Mouse (Mus musculus) gastrocnemius, postnatal 4 days (tissue): ENCODE data around the gene Wfdc2. TPM values are rescaled to one million over a fixed set of nuclear protein-coding genes. Genes with fewer than 3 reads are reported as not detected.

Experiments used
- DNase-seq, 2 experiments: peaks; one replicate each; pipeline ENCODE4 v3.0.0; 2021 to 2022; ENCODE audit warnings: low spot score in 2 of 2, mixed read lengths in 2 of 2
- long read RNA-seq, 2 experiments: library from polyadenylated mRNA; stranded (forward); transcript quantifications; one replicate each; pipeline ENCODE4 v2.0.0; 2021
- total RNA-seq, 2 experiments: library from RNA; stranded (reverse); gene quantifications; 2 replicates each; pipeline ENCODE4 v1.2.3; 2021

Gene Wfdc2
- total RNA-seq = 1 to 10 TPM in 1 of 2 experiments, not detected in 1; 1.3 TPM
- long read RNA-seq, experiment 1 = 0 reads
- long read RNA-seq, experiment 2 = 0 reads

GRCm38 (mm10) chr2:164562391-164563188, at the start of gene Wfdc2:
TSS of gene Wfdc2 (plus strand) at chr2:164562413.
- no peak for DNase-seq

DNA sequence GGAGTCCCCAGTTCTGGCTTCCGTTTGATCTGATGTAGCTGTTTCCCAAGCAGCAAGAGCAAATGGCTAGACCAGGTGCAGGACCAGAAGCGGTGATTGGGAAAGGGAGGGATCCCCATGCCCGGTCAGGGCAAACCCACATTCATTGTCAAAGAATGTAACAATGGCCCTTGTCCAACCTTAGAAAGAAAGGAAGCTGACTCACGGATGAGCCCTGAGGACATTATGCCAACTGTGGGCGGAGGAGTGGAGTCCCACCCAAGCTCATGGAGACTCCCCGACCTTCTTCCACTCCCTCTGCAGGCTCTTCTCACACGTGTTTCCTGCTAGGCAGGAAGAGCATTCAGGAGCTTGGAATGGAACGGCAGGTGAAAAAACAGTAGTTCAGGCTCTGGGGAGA, 48.8 kb upstream of the Wfdc2 start:
- no peak for DNase-seq

DNA sequence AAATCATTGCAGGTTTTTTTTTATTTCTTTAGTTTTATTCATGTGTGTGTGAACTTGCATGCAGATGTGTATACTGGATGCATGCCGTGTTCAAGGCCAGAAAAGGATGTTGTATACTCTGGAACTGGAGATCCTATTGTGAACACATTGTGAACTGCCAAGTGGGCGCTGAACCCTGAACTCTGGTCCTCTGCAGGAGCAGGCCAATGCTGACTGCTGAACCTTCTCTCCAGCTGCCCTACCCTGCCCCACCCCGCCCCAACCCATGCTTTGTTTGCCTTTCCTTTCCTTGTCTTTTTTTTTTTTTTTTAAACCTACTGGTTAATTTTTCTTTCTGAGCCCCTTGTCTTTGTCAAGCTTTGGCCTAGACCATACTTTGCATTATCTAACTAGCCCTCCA, 47.3 kb upstream of the Wfdc2 start:
- DNase-seq = no peak

DNA sequence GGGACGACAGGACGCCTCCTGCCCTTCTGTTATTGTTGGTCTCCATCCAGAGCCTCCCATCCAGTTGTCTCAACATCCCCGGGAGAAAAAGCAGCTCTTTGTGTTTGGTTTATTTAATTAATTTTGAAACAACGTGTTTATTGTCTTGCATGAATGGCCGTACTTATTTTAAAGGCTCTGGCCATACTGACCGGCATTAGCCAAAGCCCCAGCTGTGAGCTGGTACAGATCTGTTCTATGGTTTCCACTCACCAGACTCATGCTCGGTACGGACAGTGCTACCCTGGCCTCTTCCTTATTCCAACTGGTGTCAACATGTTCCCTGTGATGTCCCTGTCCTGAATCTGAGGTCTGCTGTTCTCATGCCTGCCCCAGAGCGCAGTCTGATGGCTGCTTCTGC, 46.3 kb upstream of the Wfdc2 start:
- DNase-seq = no peak

GRCm38 (mm10) chr2:164516592-164516991, 45.6 kb upstream of the Wfdc2 start:
- DNase-seq = no peak

DNA sequence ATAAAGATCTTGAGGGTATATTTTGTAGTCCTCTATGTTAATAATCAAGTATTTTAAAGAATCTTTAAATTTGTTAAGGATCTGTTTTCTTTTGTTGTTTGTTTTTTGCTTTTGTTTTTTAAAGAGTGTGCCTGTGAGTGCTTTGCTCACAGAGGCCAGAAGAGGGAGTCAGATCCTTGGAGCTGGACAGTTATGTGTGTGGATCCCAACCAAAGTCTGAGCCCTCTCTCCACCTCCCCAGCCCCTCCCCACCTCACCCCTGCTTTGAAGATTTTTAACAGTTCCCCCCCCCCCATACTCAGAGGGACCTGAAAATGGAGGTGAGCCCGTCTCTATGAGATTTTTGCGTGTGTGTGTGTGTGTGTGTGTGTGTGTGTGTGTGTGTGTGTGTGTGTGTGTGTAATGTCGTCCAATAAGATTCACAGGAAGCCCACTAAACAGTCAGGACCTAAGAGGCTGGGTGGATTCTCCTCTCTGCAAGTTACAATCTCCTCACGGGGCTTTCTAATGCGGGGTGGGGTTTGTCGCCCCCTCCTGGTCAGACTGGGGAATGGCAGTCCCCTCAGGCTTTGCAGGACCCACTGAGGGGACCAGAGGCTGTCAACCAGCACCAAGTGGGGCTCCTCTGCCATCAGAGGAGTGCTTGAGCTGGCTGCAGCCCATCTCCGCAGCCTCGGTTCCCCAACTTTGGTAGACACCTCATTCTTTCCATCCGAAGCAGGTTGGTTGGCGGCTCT, 44.6 kb upstream of the Wfdc2 start:
- DNase-seq = peak; percentile 33 to 45

- DNase-seq = no peak
Observed at GRCm38 (mm10) chr2:164518266-164519170, 43.7 kb upstream of the Wfdc2 start.

GRCm38 (mm10) chr2:164519171-164519526, 43.1 kb upstream of the Wfdc2 start:
- DNase-seq = no peak

GRCm38 (mm10) chr2:164520782-164521181, 41.4 kb upstream of the Wfdc2 start:
- no peak for DNase-seq

DNA sequence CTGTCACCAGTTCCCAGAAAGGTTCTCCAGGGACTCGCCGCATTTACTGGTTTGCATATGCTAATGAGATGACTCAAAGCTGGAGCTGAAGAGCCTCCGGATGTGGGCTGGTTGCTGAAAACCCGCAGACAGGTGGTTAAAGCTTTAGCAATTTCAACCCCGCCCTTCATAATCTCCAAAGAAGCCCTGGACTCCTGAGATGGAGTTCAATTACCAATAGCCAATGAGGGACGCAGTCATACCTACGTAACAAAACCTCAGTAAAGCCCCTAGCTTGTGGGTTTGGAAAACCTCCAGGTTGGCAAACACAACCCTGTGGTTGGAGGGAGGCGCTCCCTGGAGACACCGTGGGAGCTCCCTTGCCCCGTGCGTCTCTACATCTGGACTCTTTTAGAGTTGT, 40.4 kb upstream of the Wfdc2 start:
- no peak for DNase-seq

GRCm38 (mm10) chr2:164522280-164522679, 39.9 kb upstream of the Wfdc2 start:
- DNase-seq = no peak

- DNase-seq = no peak
Observed at GRCm38 (mm10) chr2:164523301-164523773, 38.9 kb upstream of the Wfdc2 start.

DNA sequence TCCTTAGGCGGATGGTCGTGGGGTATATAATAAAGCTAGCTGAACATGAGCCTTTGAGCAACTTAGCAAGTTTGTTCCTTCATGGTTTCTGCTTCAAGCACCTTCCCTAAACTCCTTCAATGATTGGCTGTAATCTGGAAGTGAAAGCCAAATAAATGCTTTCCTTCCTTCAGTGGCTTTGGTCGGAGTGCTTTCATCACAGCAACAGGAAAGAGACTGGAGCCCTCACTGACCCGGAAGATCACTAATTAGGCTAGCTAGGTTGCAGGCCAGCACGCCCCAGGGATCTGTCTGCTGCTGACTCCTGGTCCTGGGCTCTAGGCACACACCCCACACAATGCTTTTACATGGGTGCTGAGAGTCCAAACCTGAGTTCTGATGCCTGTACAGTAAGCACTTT, 33.7 kb upstream of the Wfdc2 start:
- no peak for DNase-seq

DNA sequence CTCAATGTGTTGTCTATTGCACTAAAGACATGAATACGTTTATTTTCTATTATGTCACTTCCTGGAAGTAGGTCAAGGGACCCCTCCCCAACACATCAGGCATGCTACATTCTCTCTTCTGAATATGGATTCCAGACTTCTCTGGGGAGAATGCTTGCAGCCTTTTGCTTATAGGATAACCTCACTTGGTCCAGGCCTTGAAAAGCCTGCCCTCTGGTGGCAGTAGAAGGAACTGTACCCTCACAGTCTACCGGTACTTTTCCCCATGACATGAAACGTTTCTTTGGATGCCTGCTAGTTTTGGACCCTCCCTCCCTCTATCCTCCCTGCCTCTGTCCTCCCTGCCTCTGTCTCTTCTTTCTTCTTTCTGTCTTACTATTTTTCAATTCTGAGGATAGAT, 31.0 kb upstream of the Wfdc2 start:
- peak; percentile 38 to 71 for DNase-seq

DNA sequence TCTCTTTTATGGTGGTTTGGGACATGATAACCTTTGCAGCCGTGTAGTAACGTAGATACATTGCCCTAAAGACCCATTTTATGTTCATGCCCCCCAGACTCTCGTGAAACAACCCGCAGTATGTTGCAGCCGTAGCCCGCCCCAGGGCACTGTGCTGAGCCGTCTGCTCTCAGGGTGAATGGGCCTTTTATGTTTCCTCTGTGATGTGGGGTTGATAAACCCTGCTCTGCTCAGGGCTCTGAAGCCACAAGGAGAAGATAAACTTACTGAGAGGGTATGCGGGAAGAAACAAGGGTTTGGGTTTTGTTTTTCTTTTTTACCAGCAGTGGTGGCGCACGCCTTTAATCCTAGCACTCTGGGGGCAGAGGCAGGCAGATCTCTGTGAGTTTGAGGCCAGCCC, 27.9 kb upstream of the Wfdc2 start:
- no peak for DNase-seq

DNA sequence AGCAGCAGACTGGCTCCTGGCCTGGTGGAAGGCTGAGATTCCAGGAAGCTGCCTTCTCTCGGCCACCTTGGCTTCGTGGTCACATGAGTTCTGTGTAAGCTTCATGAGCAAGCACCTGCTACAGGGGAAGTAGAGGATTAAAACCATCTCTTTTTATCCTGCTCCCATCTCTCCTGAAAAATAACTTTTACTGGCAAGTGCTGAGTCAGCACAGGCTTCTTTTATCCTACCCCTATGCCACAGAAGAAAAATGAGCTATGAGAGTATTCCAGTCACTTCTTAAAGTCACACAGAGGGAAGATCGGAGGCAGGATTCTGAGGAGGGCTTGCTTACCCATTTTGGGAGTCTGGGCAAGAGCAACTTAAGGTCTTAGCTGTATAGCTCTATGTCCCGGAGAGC, 25.2 kb upstream of the Wfdc2 start:
- no peak for DNase-seq

- DNase-seq = no peak
Observed at GRCm38 (mm10) chr2:164540652-164541427, 21.4 kb upstream of the Wfdc2 start.

GRCm38 (mm10) chr2:164542132-164542531, 20.1 kb upstream of the Wfdc2 start:
- no peak for DNase-seq

GRCm38 (mm10) chr2:164542598-164542997, 19.6 kb upstream of the Wfdc2 start:
- no peak for DNase-seq

DNA sequence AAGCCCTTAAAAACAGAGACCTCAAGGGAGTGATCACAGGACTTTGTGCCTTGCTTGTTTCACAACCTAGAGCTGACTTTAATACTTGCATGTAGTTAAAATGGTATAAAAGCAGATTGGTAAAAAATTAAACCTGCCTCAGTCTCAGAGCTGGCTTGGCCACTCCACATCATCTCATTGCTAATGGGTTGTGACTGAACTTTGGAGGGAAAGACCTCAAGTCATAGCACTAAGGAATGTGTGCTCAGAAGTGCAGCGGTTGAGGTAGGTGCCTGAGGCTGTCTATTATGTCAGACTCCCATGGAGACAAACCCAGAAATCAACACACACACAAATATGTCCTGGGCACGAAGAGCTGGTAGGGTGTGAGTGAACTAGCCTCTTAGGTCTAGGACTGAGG, 18.5 kb upstream of the Wfdc2 start:
- no peak for DNase-seq
